Mouse (Mus musculus) forelimb bud, embryonic 11.5 days (tissue): ENCODE data around the gene Hacd3.
"Not testable (repeated sequence)": the region's sequence is repeated elsewhere in the genome, so short reads cannot be mapped to it uniquely, and the experiment has no call there.

Experiments used
- DNase-seq: peaks from one replicate; pipeline ENCODE4 v3.0.0-alpha.2; 2012; ENCODE audit warnings: low read depth, low spot score

Hacd3 gene

DNA sequence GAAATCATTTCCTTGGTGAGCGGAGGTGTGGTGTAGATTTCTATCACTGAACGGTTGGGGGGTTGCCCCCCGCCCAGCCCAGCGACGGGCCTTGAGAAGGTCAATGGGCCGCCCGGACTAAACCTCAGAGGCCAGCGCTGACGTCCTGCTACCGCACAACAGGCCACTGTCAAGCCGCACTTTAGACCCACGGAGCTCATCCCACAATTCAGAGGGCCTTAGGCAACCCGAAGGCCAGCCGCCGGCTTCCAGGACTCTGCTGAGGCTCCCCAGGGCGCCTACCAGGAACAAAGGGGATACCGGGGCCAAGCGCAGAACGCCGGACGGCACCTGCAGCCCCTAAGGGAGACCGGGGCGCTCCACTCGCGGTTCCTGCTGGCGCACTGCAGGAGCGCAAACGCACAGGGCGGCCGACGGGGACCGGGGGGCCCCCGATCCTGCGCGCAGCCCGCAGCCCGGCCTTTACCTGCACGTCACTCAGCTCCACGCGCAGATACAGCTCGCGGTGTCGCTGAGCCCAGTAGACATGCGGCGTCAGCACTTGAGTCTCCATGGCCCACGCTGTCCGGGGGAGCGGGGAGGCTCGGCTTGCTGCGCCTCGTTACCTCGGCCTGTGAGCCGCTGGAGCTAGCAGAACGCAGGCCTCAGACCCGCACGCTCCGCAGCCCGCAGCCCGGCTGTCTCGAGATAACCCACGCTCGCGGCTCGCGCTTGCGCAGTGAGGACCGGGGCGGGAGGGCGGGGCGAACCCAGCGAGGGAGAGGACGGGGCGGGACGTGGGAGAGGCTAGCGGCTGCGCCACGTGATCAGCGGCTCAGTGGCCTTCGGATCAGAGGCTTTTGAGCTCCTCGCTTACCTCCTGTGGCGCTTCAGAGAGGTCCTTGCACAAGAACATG is at the start of gene Hacd3:
Gene Hacd3 (minus strand): TSS at position 703 of the 896 bp plus-strand sequence.
- DNase-seq: peak; percentile 83

DNA sequence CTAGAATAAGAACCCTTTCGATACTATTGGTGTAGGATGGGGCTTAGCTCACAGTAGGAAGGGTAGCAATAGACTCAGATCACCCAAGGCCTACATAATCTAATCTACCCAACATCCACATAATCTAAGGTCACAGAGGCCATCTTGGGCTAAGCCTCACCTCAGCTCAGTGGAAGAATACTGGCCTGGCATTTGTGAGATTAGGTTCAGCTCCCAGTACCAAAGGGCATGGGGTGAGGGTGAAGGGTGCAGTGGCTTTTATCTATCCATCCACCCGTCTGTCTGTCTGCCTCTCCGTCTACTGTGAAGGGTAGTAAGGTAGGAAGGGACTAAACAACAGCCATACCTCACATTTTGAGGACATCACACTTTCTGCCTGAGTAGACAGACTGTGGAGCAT is 49.1 kb upstream of the Hacd3 start:
- DNase-seq: no peak

GRCm38 (mm10) chr9:65064251-65064650 is 42.8 kb upstream of the Hacd3 start:
- DNase-seq: no peak

DNA sequence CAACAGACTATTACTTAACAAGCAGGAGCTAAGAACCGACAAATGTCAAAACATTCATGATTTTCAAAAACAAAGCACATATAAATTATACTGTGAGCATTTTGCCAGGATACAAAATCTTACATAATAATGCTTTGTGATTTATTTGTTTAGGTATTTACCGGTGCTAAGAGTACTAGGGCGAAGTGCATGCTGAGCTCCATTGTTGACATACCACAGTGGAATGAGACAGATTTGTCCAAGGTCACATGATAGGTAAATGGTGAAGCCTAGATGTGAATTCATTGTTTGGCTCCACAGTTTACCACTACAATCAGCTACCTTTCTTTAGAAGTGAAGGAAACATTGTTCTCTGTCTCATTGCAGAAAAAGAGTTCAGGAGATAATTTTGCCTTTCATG is 29.5 kb upstream of the Hacd3 start:
- no peak for DNase-seq

GRCm38 (mm10) chr9:65049422-65049821 is 27.9 kb upstream of the Hacd3 start:
- DNase-seq: no peak

DNA sequence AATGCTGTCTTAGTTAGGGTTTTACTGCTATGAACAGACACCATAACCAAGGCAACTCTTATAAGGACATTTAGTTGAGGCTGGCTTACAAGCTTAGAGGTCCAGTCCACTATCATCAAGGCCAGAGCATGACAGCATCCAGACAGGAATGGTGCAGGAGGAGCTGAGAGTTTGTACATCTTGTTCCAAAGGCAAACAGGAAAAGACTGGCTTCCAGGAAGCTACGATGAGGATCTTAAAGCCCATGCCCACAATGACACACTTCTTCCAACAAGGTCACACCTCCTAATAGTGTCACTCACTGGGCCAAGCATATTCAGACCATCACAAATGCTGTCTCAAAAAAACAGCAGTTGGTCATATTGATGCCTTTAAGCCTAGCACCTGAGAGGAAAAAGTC is 25.5 kb upstream of the Hacd3 start:
- DNase-seq: no peak

- no peak for DNase-seq
These were observed 19.9 kb upstream of the Hacd3 start for GRCm38 (mm10) chr9:65041430-65041829.

GRCm38 (mm10) chr9:65036861-65037260 is 15.4 kb upstream of the Hacd3 start:
- no peak for DNase-seq

DNA sequence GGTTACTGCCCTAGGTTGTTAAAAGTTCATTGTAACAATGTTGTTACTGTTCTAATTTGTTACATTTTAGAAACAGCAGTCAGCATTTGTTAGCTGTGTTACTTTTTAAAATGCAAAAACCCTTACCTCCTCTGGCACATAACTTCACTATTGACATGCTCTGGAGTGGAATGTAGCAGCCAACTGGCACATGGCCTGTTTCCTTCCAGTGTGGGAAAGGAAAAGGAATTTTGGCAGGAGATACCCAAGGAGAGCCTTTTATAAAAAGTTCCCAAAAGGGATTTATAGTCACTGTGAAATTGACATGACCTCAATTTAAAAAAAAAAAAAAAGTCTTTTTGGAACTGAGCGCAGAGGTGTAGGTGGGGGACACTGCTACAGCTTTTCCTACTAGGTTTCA is 15.0 kb upstream of the Hacd3 start:
- DNase-seq: no peak

DNA sequence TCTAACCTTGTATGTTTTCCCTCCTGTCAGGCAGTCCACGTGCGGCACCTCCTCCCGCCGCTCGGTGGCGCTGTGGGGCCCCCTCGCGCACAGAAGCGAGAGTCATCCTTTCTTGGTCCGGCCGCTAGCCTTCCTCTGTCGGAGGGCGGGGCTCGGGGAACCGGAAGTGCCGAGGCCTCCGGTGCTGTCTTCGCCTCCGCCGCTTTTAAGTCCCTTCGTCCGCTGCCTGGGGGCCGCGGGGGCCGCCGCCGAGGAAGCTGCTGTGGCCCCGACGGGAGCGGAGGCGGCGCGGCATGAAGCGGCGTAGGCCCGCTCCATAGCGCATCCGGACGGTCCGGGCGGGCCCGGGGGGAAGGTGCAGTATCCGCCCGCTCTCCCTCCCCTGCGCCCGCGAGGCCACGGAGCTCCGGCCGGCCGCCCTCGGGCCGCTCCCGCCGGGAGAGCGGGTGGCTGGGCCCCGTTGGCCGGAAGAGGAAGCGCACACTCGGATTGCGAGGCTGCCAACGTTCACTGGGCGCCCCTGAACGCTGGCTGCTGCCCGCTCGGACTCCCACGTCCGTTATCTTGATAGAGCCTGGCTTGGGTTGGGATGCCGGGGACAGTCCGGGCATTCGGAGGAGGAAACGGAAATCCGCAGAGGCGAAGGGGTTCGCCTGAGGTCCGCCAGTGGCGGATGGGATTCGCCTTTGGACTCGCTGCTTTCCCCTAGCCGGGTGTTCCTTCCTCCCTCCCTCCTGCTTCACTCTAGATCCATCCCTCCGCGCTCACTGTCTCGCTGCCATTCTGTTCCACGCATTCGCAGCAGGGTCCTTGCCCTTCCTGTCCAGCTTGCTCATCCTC is 11.0 kb upstream of the Hacd3 start, which contains the start of gene Dpp8:
Gene Dpp8 (plus strand): TSS at position 146 of the 840 bp plus-strand sequence.
- peak; percentile 88 for DNase-seq

DNA sequence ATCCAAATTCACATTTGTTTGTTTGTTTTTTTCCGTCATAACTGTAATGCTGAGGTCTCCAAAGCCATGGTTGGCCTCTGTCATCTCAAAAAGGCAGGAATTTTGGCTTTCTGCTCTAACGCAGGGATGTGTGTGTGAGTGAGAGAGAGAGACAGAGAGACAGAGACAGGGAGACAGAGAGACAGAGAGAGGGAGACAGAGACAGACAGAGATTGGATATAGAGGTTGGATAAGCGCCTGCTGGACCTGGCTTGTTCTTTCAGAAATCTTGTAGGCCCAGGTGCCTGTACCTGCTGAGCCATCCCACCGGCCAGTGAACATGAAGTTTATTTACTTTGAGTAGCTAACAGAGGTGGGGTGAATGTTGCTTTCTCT is 10.4 kb upstream of the Hacd3 start:
- no peak for DNase-seq

DNA sequence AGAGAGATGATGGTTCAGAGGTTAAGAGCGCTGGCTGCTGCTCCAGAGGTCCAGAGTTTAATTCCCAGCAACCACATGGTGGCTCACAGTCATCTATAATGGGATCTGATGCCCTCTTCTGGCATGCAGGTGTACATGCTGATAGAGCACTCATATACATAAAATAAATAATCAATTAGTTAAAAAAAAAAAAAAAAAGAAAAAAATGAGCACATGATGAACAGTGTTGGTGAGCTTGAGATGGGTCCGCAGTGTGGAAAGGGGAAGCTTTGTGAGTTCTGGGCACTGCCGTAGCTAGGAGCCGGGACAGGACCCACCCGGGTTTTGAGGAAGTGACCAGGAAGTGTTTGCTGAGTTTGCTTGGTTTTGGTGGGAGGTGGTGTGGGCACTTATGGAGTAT is 9.9 kb upstream of the Hacd3 start:
- not testable (repeated sequence) for DNase-seq

DNA sequence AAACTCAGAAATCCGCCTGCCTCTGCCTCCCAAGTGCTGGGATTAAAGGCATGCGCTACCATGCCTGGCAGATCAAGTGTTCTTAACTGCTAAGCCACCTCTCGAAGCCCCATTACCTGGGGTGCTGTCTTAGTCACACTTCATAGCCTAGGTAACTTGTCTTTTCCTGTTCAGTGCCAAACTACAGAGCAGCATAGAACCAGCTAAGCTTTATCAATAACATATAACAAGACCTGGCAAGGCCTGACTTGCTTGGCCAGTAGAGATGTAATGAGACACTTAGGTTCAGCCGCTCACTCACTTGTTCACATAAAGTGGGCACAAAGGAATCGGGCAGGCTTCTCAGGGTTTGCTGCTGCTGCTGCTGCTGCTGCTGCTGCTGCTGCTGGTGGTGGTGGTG is 6.8 kb upstream of the Hacd3 start:
- DNase-seq: no peak

DNA sequence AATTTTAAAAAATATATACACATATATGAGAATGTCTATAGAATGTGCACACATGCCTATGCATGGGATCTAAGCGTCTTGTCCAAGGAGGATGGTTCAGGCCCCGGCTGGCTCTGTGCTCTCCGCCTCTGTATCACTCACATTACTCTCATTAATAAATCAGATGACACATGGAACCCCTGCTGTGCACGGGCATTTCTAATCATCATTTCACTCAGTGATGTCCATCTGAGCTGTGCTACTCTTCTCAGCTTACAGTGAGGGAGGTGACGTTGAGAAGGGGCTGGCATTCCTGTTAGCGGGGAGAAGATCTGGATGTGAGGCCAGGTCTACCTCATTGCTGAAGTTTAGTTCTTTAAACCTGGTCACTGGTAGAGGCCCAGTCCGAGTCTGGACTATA is 5.7 kb upstream of the Hacd3 start:
- DNase-seq: no peak

DNA sequence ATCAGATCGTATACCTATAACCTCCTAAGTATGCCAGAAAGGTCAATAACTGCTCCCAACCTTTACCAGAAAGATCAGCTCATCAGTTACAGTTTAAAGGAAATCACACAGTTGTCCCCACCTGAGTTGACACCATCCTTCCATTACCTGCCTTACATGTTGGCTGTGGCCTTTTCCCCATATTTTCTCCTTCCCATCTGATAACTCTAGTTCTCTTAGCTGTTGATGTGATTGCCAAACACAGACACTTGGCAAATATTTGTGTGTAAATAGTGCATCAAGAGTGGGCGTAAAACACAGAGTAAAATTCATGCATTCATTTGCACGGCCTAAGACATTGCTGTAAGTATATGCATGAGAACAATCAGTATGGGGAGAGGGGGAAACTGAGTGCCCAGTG is 2.0 kb upstream of the Hacd3 start:
- no peak for DNase-seq

DNA sequence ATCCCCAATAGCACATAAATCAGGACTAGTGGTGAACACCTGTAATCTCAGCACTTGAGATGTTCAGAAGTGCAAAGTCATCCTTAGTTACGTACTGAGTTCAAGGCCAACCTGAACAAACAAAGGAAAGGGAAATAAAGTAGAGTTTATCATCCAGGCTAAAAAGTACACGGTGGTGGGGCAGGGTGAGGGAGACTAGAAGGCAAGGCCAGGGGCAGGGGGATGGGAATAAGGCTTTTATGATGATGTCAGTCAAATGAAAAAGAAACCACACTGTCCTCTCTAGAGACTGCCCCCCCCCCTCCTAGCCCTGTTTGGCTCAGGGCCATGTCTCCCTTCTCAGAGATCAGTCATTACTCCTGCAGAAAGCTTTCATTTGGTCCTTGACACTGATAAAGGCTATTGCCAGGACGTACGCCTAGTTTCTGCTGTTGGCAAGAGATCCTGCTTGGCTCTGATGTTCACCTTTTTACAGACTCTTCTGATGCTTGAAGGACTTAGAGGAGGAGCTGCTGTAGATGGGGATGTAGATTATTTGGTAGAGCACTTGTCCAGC is 1.2 kb upstream of the Hacd3 start:
- DNase-seq: no peak

DNA sequence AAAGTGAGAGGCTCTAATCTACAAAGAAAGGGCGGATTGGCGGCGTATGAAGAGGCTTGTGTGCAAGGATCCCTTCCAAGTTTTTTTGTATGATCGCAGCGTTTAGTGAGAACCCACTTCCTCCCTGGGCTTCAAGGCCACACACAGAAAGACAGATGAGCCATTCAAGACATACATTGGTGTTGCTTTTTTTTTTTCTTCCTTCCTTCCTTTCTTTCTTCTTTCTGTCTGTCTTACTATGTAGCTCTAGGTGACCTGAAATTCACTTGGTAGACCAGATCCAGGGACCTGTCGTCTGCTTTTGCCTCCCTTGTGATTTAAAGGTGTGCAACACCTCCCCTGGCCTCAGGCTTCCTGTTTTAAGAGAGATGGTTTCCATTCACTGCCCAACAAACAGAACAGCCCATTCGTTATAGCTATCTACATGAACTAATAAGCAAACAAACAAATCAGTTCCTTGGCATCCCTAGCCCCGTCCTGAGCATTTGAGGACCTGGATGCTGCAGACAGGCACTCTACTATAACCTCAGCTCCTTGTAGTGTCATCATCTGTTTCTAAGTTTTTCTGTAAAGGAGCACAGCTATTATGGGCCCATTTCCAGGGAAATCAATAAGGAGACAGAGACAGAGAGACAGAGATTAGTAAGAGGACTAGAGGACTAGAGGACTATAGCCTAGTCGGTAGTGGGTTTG is 540 bp upstream of the Hacd3 start:
- no peak for DNase-seq

GRCm38 (mm10) chr9:65020128-65020527 is 1.4 kb downstream of the Hacd3 start:
- no peak for DNase-seq

GRCm38 (mm10) chr9:65019146-65019545 is 2.3 kb downstream of the Hacd3 start:
- no peak for DNase-seq

GRCm38 (mm10) chr9:65018588-65019121 is 2.8 kb downstream of the Hacd3 start:
- DNase-seq: no peak

GRCm38 (mm10) chr9:65017896-65018295 is 3.6 kb downstream of the Hacd3 start:
- no peak for DNase-seq
